Mouse (Mus musculus) MEL (cell line): Measurements from ENCODE around the gene Olfr804. TPM values are rescaled to one million over a fixed set of nuclear protein-coding genes. Genes with fewer than 3 reads are reported as not detected.

ENCODE experiments used
- DNase-seq: peaks from one replicate; pipeline ENCODE4 v3.0.0; 2011; ENCODE audit warnings: low read depth, low spot score
- H3K27ac ChIP-seq: 2 replicates; pipeline ENCODE4 v1.5.1; 2012; ENCODE audit warnings: low read depth, mild to moderate bottlenecking, control low read depth, low read length, moderate library complexity; ENCODE audit not compliant: control insufficient read depth
- H3K27me3 ChIP-seq, 2 experiments: fragments of 150-350 bp in 1 of 2; sonication (generic) in 1 of 2; 2 replicates each; pipeline ENCODE4 v1.6.1; 2012; ENCODE audit warnings: low read length in 2 of 2, mild to moderate bottlenecking in 2 of 2, improper control_type of control experiment in 1 of 2, moderate library complexity in 1 of 2; ENCODE audit not compliant: insufficient read depth in 2 of 2, control insufficient read depth in 1 of 2
- H3K36me3 ChIP-seq, 2 experiments: 2 replicates each; pipeline ENCODE4 v1.6.1; 2012 to 2014; ENCODE audit warnings: low read length in 2 of 2, improper control_type of control experiment in 1 of 2, inconsistent platforms in 1 of 2, mild to moderate bottlenecking in 1 of 2; ENCODE audit not compliant: insufficient read depth in 2 of 2, control insufficient read depth in 1 of 2
- H3K4me1 ChIP-seq, 2 experiments: fragments of 150-350 bp in 1 of 2; sonication (generic) in 1 of 2; 2 replicates each; pipeline ENCODE4 v1.6.1; 2012; ENCODE audit warnings: low read length in 2 of 2, improper control_type of control experiment in 1 of 2, mild to moderate bottlenecking in 1 of 2; ENCODE audit not compliant: insufficient read depth in 2 of 2, control insufficient read depth in 1 of 2
- H3K4me3 ChIP-seq, 2 experiments: fragments of 150-350 bp in 1 of 2; sonication (generic) in 1 of 2; 2 replicates each; pipeline ENCODE4 v1.5.1; 2012; ENCODE audit warnings: low read depth in 2 of 2, low read length in 2 of 2, mild to moderate bottlenecking in 2 of 2, moderate library complexity in 2 of 2, control low read depth in 1 of 2, improper control_type of control experiment in 1 of 2; ENCODE audit not compliant: control insufficient read depth in 1 of 2, insufficient read depth in 1 of 2
- H3K79me2 ChIP-seq: 2 replicates; pipeline ENCODE4 v1.6.1; 2012; ENCODE audit warnings: mild to moderate bottlenecking, low read length, moderate library complexity; ENCODE audit not compliant: control insufficient read depth, poor library complexity, insufficient read depth
- H3K9ac ChIP-seq: 2 replicates; pipeline ENCODE4 v1.6.1; 2012; ENCODE audit warnings: low read depth, mild to moderate bottlenecking, control low read depth, low read length, moderate library complexity; ENCODE audit not compliant: control insufficient read depth, poor library complexity, severe bottlenecking
- H3K9me3 ChIP-seq: fragments of 150-350 bp; sonication (generic); replicated peaks from 2 replicates; pipeline ENCODE4 v1.6.1; 2012; ENCODE audit warnings: mild to moderate bottlenecking, low read length, improper control_type of control experiment, moderate library complexity; ENCODE audit not compliant: insufficient read depth
- CHD2 ChIP-seq: IDR thresholded peaks from 2 replicates; pipeline ENCODE4 v1.6.1; 2011; ENCODE audit warnings: low read length, improper control_type of control experiment
- EP300 ChIP-seq, 2 experiments: IDR thresholded peaks; 2 replicates each; pipeline ENCODE4 v1.6.1; 2011; ENCODE audit warnings: improper control_type of control experiment in 2 of 2, low read length in 2 of 2, low read depth in 1 of 2, mild to moderate bottlenecking in 1 of 2
- ETS1 ChIP-seq: IDR thresholded peaks from 2 replicates; pipeline ENCODE4 v1.6.1; 2012; ENCODE audit warnings: low read depth, mild to moderate bottlenecking, inconsistent platforms, low read length, improper control_type of control experiment, moderate library complexity
- MAFK ChIP-seq: IDR thresholded peaks from 2 replicates; pipeline ENCODE4 v1.6.1; 2011; ENCODE audit warnings: low read depth, mild to moderate bottlenecking, low read length, improper control_type of control experiment, borderline replicate concordance
- MAX ChIP-seq: IDR thresholded peaks from 2 replicates; pipeline ENCODE4 v1.6.1; 2011; ENCODE audit warnings: low read length, improper control_type of control experiment
- MAZ ChIP-seq: IDR thresholded peaks from 2 replicates; pipeline ENCODE4 v1.6.1; 2012; ENCODE audit warnings: low read depth, mild to moderate bottlenecking, inconsistent platforms, low read length, improper control_type of control experiment
- MYB ChIP-seq: IDR thresholded peaks from 2 replicates; pipeline ENCODE4 v1.6.1; 2011; ENCODE audit warnings: mild to moderate bottlenecking, low read depth, low read length, improper control_type of control experiment
- NRF1 ChIP-seq: IDR thresholded peaks from 2 replicates; pipeline ENCODE4 v1.6.1; 2014; ENCODE audit warnings: low read depth, mild to moderate bottlenecking, inconsistent platforms, low read length, improper control_type of control experiment, moderate library complexity; ENCODE audit not compliant: poor library complexity, insufficient read depth, severe bottlenecking
- POLR2AphosphoS5 ChIP-seq: IDR thresholded peaks from 2 replicates; pipeline ENCODE4 v1.6.1; 2012; ENCODE audit warnings: low read depth, borderline replicate concordance, mild to moderate bottlenecking, inconsistent platforms, low read length, moderate library complexity, mixed read lengths
- RAD21 ChIP-seq: IDR thresholded peaks from 2 replicates; pipeline ENCODE4 v1.6.1; 2011; ENCODE audit warnings: mild to moderate bottlenecking, low read depth, low read length, improper control_type of control experiment
- RCOR1 ChIP-seq: IDR thresholded peaks from 2 replicates; pipeline ENCODE4 v1.6.1; 2012; ENCODE audit warnings: low read depth, mild to moderate bottlenecking, inconsistent platforms, low read length, improper control_type of control experiment
- SIN3A ChIP-seq: IDR thresholded peaks from 2 replicates; pipeline ENCODE4 v1.6.1; 2012; ENCODE audit warnings: low read length, improper control_type of control experiment, inconsistent platforms
- SMC3 ChIP-seq: IDR thresholded peaks from 2 replicates; pipeline ENCODE4 v1.6.1; 2011; ENCODE audit warnings: low read depth, low read length, improper control_type of control experiment
- TBP ChIP-seq: IDR thresholded peaks from 2 replicates; pipeline ENCODE4 v1.8.0; 2011; ENCODE audit warnings: low read depth, low read length, improper control_type of control experiment
- TCF12 ChIP-seq: IDR thresholded peaks from 2 replicates; pipeline ENCODE4 v1.6.1; 2014; ENCODE audit warnings: low read depth, mild to moderate bottlenecking, inconsistent platforms, low read length, improper control_type of control experiment, moderate library complexity
- UBTF ChIP-seq: IDR thresholded peaks from 2 replicates; pipeline ENCODE4 v1.6.1; 2012; ENCODE audit warnings: low read depth, mild to moderate bottlenecking, inconsistent platforms, low read length, improper control_type of control experiment, moderate library complexity, borderline replicate concordance; ENCODE audit not compliant: insufficient read depth
- USF1 ChIP-seq: IDR thresholded peaks from 2 replicates; pipeline ENCODE4 v1.6.1; 2014; ENCODE audit warnings: low read depth, mild to moderate bottlenecking, inconsistent platforms, low read length, improper control_type of control experiment, moderate library complexity
- polyA plus RNA-seq, 2 experiments: library from polyadenylated mRNA; stranded (reverse) in 1 of 2; unstranded in 1 of 2; fragments of >175 nt in 1 of 2; fragments of >200 nt in 1 of 2; gene quantifications; 2 replicates each; pipeline versions ENCODE4 v1.2.1 to v1.2.4; 2012; ENCODE audit warnings: low replicate concordance in 2 of 2, low read depth in 1 of 2; ENCODE audit not compliant: insufficient read length in 2 of 2, insufficient read depth in 1 of 2, missing spikeins in 1 of 2
- total RNA-seq: library from RNA; depleted of rRNA; stranded (reverse); fragments of 300-350 nt; gene quantifications from 2 replicates; pipeline ENCODE4 v1.2.3, GENCODE M21; 2012

Olfr804 gene
- total and polyA plus RNA-seq, 3 experiments: not detected

- no peak for DNase-seq
- TF ChIP-seq RAD21: no peak
- no peak for TF ChIP-seq SMC3
- TF ChIP-seq USF1: no peak
- no peak for TF ChIP-seq TCF12
- TF ChIP-seq SIN3A: no peak
- no peak for TF ChIP-seq EP300 (IDR thresholded peaks at IDR 0.05; ENCODE audit: low read depth in 1 of 2, low read length in 2 of 2)
- TF ChIP-seq MAZ: no peak
- TF ChIP-seq RCOR1: no peak
- TF ChIP-seq MAFK: no peak
- no peak for TF ChIP-seq MYB
- TF ChIP-seq UBTF: no peak
- no peak for TF ChIP-seq TBP
- TF ChIP-seq, all 39 proteins: peak for 0
- H3K9ac ChIP-seq: no peak within 1 kb of the TSS
- H3K9me3 ChIP-seq: no peaks in the 10 kb centered on the region
- no peaks in the 10 kb centered on the region for H3K27me3 ChIP-seq
- H3K27ac ChIP-seq: no peak within 1 kb of the TSS
- H3K4me3 ChIP-seq: no peak within 1 kb of the TSS
- H3K79me2 ChIP-seq: no peaks in the 10 kb centered on the region
- no peaks in the 10 kb centered on the region for H3K36me3 ChIP-seq
- H3K4me1 ChIP-seq: no peaks in the 10 kb centered on the region
These were observed 8.8 kb upstream of the Olfr804 start, which contains the start of gene Olfr803 for GRCm38 (mm10) chr10:129694186-129694585. Gene Olfr803, minus strand, starts transcription at chr10:129694286.

- DNase-seq: no peak
- Histone ChIP-seq H3K27me3 (no peaks in the 10 kb centered on the region), H3K27ac (no peak within 1 kb of the TSS), H3K4me3 (no peak within 1 kb of the TSS), H3K9me3 (no peaks in the 10 kb centered on the region), H3K9ac (no peak within 1 kb of the TSS), H3K36me3 (no peaks in the 10 kb centered on the region), H3K79me2 (no peaks in the 10 kb centered on the region), H3K4me1 (no peaks in the 10 kb centered on the region)
- TF ChIP-seq RAD21 (no peak), NRF1 (no peak)
These were observed 26.3 kb downstream of the Olfr804 start, which contains the start of gene Olfr805 for GRCm38 (mm10) chr10:129729275-129729674. Gene Olfr805, minus strand, starts transcription at chr10:129729375.

GRCm38 (mm10) chr10:129741821-129742220 lies 38.8 kb downstream of the Olfr804 start, which contains the start of gene Olfr806:
Gene Olfr806, minus strand, starts transcription at chr10:129741921.
- Histone ChIP-seq H3K9me3 (no peaks in the 10 kb centered on the region), H3K27ac (no peak within 1 kb of the TSS), H3K4me3 (no peak within 1 kb of the TSS), H3K4me1 (no peaks in the 10 kb centered on the region), H3K27me3 (no peaks in the 10 kb centered on the region), H3K36me3 (no peaks in the 10 kb centered on the region), H3K79me2 (no peaks in the 10 kb centered on the region), H3K9ac (no peak within 1 kb of the TSS)
- DNase-seq: no peak
- no peak for TF ChIP-seq CHD2
- TF ChIP-seq EP300 (IDR thresholded peaks at IDR 0.05; ENCODE audit: low read depth in 1 of 2, low read length in 2 of 2): no peak
- TF ChIP-seq UBTF: no peak
- no peak for TF ChIP-seq POLR2AphosphoS5
- TF ChIP-seq ETS1: no peak
- TF ChIP-seq USF1: no peak
- TF ChIP-seq TBP: no peak
- TF ChIP-seq MAX: no peak
